Mouse (Mus musculus): ENCODE measurements around the gene Zfhx3.
A peak's percentile ranks its signal among the peaks of the same experiment; 100 is the strongest.

Gene Zfhx3

GRCm38 (mm10) chr8:108869420-108869819 is 927.0 kb downstream of the Zfhx3 start:
- no peak for DNase-seq

- no peak for DNase-seq
Measured at GRCm38 (mm10) chr8:108869935-108870334, 927.5 kb downstream of the Zfhx3 start.

- no peak for DNase-seq
Measured at GRCm38 (mm10) chr8:108870371-108870770, 927.9 kb downstream of the Zfhx3 start.

- DNase-seq, result no peak
Measured at GRCm38 (mm10) chr8:108875722-108876121, 933.3 kb downstream of the Zfhx3 start.

- DNase-seq, result no peak
Measured at GRCm38 (mm10) chr8:108880101-108880500, 937.7 kb downstream of the Zfhx3 start.

GRCm38 (mm10) chr8:108881336-108881735 is 938.9 kb downstream of the Zfhx3 start:
- DNase-seq, result no peak

- no peak for DNase-seq
Measured at GRCm38 (mm10) chr8:108882073-108882472, 939.6 kb downstream of the Zfhx3 start.

- no peak for DNase-seq
Measured at GRCm38 (mm10) chr8:108883381-108883780, 940.9 kb downstream of the Zfhx3 start.

- DNase-seq, result no peak
Measured at GRCm38 (mm10) chr8:108884947-108885346, 942.5 kb downstream of the Zfhx3 start.

GRCm38 (mm10) chr8:108885450-108885849 is 943.0 kb downstream of the Zfhx3 start:
- peak; percentile 65 for DNase-seq

- peak; percentile 68 for DNase-seq
Measured at GRCm38 (mm10) chr8:108885861-108886260, 943.4 kb downstream of the Zfhx3 start.

- DNase-seq, result peak; percentile 83
Measured at GRCm38 (mm10) chr8:108886599-108887255, 944.3 kb downstream of the Zfhx3 start.

GRCm38 (mm10) chr8:108887256-108887615 is 944.8 kb downstream of the Zfhx3 start:
- DNase-seq, result no peak

GRCm38 (mm10) chr8:108887890-108888289 is 945.4 kb downstream of the Zfhx3 start:
- DNase-seq, result no peak

GRCm38 (mm10) chr8:108888924-108889323 is 946.5 kb downstream of the Zfhx3 start:
- DNase-seq, result no peak

- DNase-seq, result no peak
Measured at GRCm38 (mm10) chr8:108889406-108889805, 947.0 kb downstream of the Zfhx3 start.

- DNase-seq, result no peak
Measured at GRCm38 (mm10) chr8:108894287-108894686, 951.8 kb downstream of the Zfhx3 start.

- DNase-seq, result peak; percentile 77
Measured at GRCm38 (mm10) chr8:108896468-108897346, 954.3 kb downstream of the Zfhx3 start.

GRCm38 (mm10) chr8:108897347-108898100 is 955.1 kb downstream of the Zfhx3 start:
- no peak for DNase-seq

GRCm38 (mm10) chr8:108899251-108899771 is 956.9 kb downstream of the Zfhx3 start:
- DNase-seq, result no peak

GRCm38 (mm10) chr8:108900541-108900940 is 958.1 kb downstream of the Zfhx3 start:
- no peak for DNase-seq

- DNase-seq, result peak; percentile 66
Measured at GRCm38 (mm10) chr8:108901208-108901607, 958.8 kb downstream of the Zfhx3 start.

- DNase-seq, result no peak
Measured at GRCm38 (mm10) chr8:108903550-108903949, 961.1 kb downstream of the Zfhx3 start.

Measured in retina, postnatal 1 day (tissue).